Mouse (Mus musculus): Measurements from ENCODE around the gene Dusp28. TPM values are rescaled to one million over a fixed set of nuclear protein-coding genes. Genes with fewer than 3 reads are reported as not detected.

Dusp28 gene
- total RNA-seq, 4 experiments from 2014 or later, result 15.6 to 16.6 (median 16.5) TPM

- DNase-seq (ENCODE audit: low spot score), result no peak
Observed at GRCm38 (mm10) chr1:92907632-92908360, 1.0 kb downstream of the Dusp28 start.

- DNase-seq (ENCODE audit: low spot score), result no peak
Observed at GRCm38 (mm10) chr1:92908664-92909063, 1.9 kb downstream of the Dusp28 start.

GRCm38 (mm10) chr1:92909068-92909467, 2.3 kb downstream of the Dusp28 start:
- DNase-seq (ENCODE audit: low spot score), result no peak

- DNase-seq (ENCODE audit: low spot score), result peak; percentile 59
Observed at GRCm38 (mm10) chr1:92910239-92910885, 3.6 kb downstream of the Dusp28 start, which contains the start of gene Rnpepl1. Gene Rnpepl1, plus strand, starts transcription at chr1:92910783.

- DNase-seq (ENCODE audit: low spot score), result peak; percentile 46
Observed at GRCm38 (mm10) chr1:92910925-92911720, 4.3 kb downstream of the Dusp28 start.

- DNase-seq (ENCODE audit: low spot score), result no peak
Observed at GRCm38 (mm10) chr1:92911721-92912138, 4.9 kb downstream of the Dusp28 start.

- no peak for DNase-seq (ENCODE audit: low spot score)
Observed at GRCm38 (mm10) chr1:92912286-92912685, 5.5 kb downstream of the Dusp28 start.

- DNase-seq (ENCODE audit: low spot score), result no peak
Observed at GRCm38 (mm10) chr1:92914239-92914638, 7.5 kb downstream of the Dusp28 start.

- no peak for DNase-seq (ENCODE audit: low spot score)
Observed at GRCm38 (mm10) chr1:92914993-92915392, 8.2 kb downstream of the Dusp28 start.

- no peak for DNase-seq (ENCODE audit: low spot score)
Observed at GRCm38 (mm10) chr1:92916725-92917124, 9.9 kb downstream of the Dusp28 start.

GRCm38 (mm10) chr1:92919151-92919550, 12.4 kb downstream of the Dusp28 start:
- DNase-seq (ENCODE audit: low spot score), result no peak

GRCm38 (mm10) chr1:92919775-92920174, 13.0 kb downstream of the Dusp28 start:
- no peak for DNase-seq (ENCODE audit: low spot score)

- no peak for DNase-seq (ENCODE audit: low spot score)
Observed at GRCm38 (mm10) chr1:92920474-92921200, 13.9 kb downstream of the Dusp28 start.

- no peak for DNase-seq (ENCODE audit: low spot score)
Observed at GRCm38 (mm10) chr1:92921496-92921895, 14.7 kb downstream of the Dusp28 start.

GRCm38 (mm10) chr1:92930171-92930706, 23.5 kb downstream of the Dusp28 start:
- DNase-seq (ENCODE audit: low spot score), result no peak

GRCm38 (mm10) chr1:92933611-92934010, 26.8 kb downstream of the Dusp28 start:
- DNase-seq (ENCODE audit: low spot score), result no peak

- DNase-seq (ENCODE audit: low spot score), result peak; percentile 97
Observed at GRCm38 (mm10) chr1:92934182-92934827, 27.5 kb downstream of the Dusp28 start, which contains the start of gene Capn10. Gene Capn10, plus strand, starts transcription at chr1:92934376.

- DNase-seq (ENCODE audit: low spot score), result no peak
Observed at GRCm38 (mm10) chr1:92935054-92935962, 28.5 kb downstream of the Dusp28 start.

- DNase-seq (ENCODE audit: low spot score), result no peak
Observed at GRCm38 (mm10) chr1:92935977-92936376, 29.2 kb downstream of the Dusp28 start.

- DNase-seq (ENCODE audit: low spot score), result no peak
Observed at GRCm38 (mm10) chr1:92936467-92936866, 29.7 kb downstream of the Dusp28 start.
